In genomic region chr11:44617734-44618586, GRCm38 (mm10) we compare ENCODE assay signal across 8 mouse cellular contexts. TPM values are rescaled to one million over a fixed set of nuclear protein-coding genes. Genes with fewer than 3 reads are reported as not detected.
DNase-seq lines count a peak whose midpoint lies in the region; ATAC-seq and TF ChIP-seq lines count a peak whose summit lies in the region.

No protein-coding gene starts in this region.

- H3K4me1 ChIP-seq in thymus, adult 2 months (replicated peaks; ENCODE audit: control insufficient read depth, insufficient read depth, low read length) = peaks cover 8% of the 10 kb centered on the region
- no peaks in the 10 kb centered on the region for H3K4me1 ChIP-seq in cortical plate, adult 2 months (ENCODE audit: control insufficient read depth, insufficient read depth, low read length)
- no peaks in the 10 kb centered on the region for H3K4me1 ChIP-seq in heart, adult 2 months (ENCODE audit: control insufficient read depth, insufficient read depth, low read length)
- H3K4me1 ChIP-seq in lung, embryonic 14.5 days (ENCODE audit: insufficient read depth) = no peaks in the 10 kb centered on the region

- no peak for TF ChIP-seq POLR2A in thymus, adult 2 months (IDR thresholded peaks at IDR 0.05; ENCODE audit: control insufficient read depth, extremely low read depth, insufficient read depth, low read length, poor library complexity)
- no peak for TF ChIP-seq POLR2A in cortical plate, adult 2 months (IDR thresholded peaks at IDR 0.05; ENCODE audit: extremely low read depth, insufficient read depth, low read length)
- peak; percentile 67 for TF ChIP-seq POLR2A in heart, adult 2 months (IDR thresholded peaks at IDR 0.05; ENCODE audit: insufficient read depth, low read depth, low read length)

- peaks cover 15% of the 10 kb centered on the region for H3K27me3 ChIP-seq in thymus, adult 2 months (ENCODE audit: control insufficient read depth, insufficient read depth, low read length)
- 0 out of 2 replicates have a peak, but pooled peaks cover 1% of the 10 kb centered on the region for H3K27me3 ChIP-seq in heart, adult 2 months (ENCODE audit: control insufficient read depth, insufficient read depth, low read length)
- H3K27me3 ChIP-seq in lung, embryonic 14.5 days (ENCODE audit: insufficient read depth, low read length) = peaks cover 71% of the 10 kb centered on the region

- peak overlapping the region; percentile 39 for H3K4me3 ChIP-seq in thymus, adult 2 months (ENCODE audit: control insufficient read depth, insufficient read depth, low read length)
- peak overlapping the region; percentile 10; the same call in 1 of the 2 replicates for H3K4me3 ChIP-seq in cortical plate, adult 2 months (ENCODE audit: insufficient read depth, low read length)
- peak overlapping the region; percentile 73 for H3K4me3 ChIP-seq in heart, adult 2 months
- peak overlapping the region; percentile 51 for H3K4me3 ChIP-seq in lung, embryonic 14.5 days (ENCODE audit: low read depth, low read length)

- ATAC-seq in lung, embryonic 14.5 days (ENCODE audit: insufficient read depth) = peak; percentile 39

- no peaks in the 10 kb centered on the region for H3K79me2 ChIP-seq in heart, adult 2 months (replicated peaks; ENCODE audit: control insufficient read depth, insufficient read depth, low read length)

- H3K27ac ChIP-seq in thymus, adult 2 months (ENCODE audit: control insufficient read depth, insufficient read depth, low read length) = no peak overlapping the region
- H3K27ac ChIP-seq in cortical plate, adult 2 months (ENCODE audit: insufficient read depth, low read length) = peak overlapping the region; percentile 48
- peak overlapping the region; percentile 98 for H3K27ac ChIP-seq in heart, adult 2 months
- peak overlapping the region; percentile 30; the same call in 1 of the 2 replicates for H3K27ac ChIP-seq in lung, embryonic 14.5 days (ENCODE audit: low read depth)

- peak; percentile 19 for DNase-seq in thymus, adult 2 months
- no peak for DNase-seq in thymus, adult 18-20 months
- peak; percentile 76 to 83 for DNase-seq in heart, adult 2 months
- peak; percentile 56 for DNase-seq in kidney, adult 18-20 months
- peak; percentile 83 for DNase-seq in lung, embryonic 14.5 days
- DNase-seq in retina, embryonic 14.5 days (ENCODE audit: low spot score) = peak; percentile 72
- no peak for DNase-seq in yolk sac, embryonic 10.5 days (ENCODE audit: low spot score)

- WGBS in thymus, adult 2 months = under 1% methylated on average over 55 of the region's 55 CpGs
- WGBS in heart, adult 2 months = 1% methylated on average over 55 of the region's 55 CpGs
- under 1% methylated on average over 55 of the region's 55 CpGs for WGBS in lung, embryonic 14.5 days

- H3K9me3 ChIP-seq in lung, embryonic 14.5 days (ENCODE audit: low read depth, low read length) = peaks cover 5% of the 10 kb centered on the region; the same call in 1 of the 2 replicates

- TF ChIP-seq CTCF in thymus, adult 2 months (IDR thresholded peaks at IDR 0.05; ENCODE audit: borderline replicate concordance, control insufficient read depth, extremely low read depth, insufficient read depth, low read length, poor library complexity) = no peak
- no peak for TF ChIP-seq CTCF in cortical plate, adult 2 months (IDR thresholded peaks at IDR 0.05; ENCODE audit: extremely low read depth, insufficient read depth, low read length)
- TF ChIP-seq CTCF in heart, adult 2 months (IDR thresholded peaks at IDR 0.05) = peak; percentile 16; the same call in 1 of the 2 replicates
- TF ChIP-seq CTCF in lung, embryonic 14.5 days (IDR thresholded peaks at IDR 0.05; ENCODE audit: low read depth) = no peak

- intact Hi-C loops in heart, adult 2 months (cut with DNase I) = loop anchor here (2.0 to 10.0 kb wide), 3 partner anchors 67 to 207 kb away; no protein-coding TSS in a partner anchor

- no peaks in the 10 kb centered on the region for H3K36me3 ChIP-seq in thymus, adult 2 months (ENCODE audit: control insufficient read depth, insufficient read depth, low read length)
- H3K36me3 ChIP-seq in heart, adult 2 months (ENCODE audit: control insufficient read depth, insufficient read depth, low read length) = peaks cover 7% of the 10 kb centered on the region
- no peaks in the 10 kb centered on the region for H3K36me3 ChIP-seq in lung, embryonic 14.5 days (ENCODE audit: insufficient read depth)

- TF ChIP-seq EP300 in heart, adult 2 months (IDR thresholded peaks at IDR 0.05; ENCODE audit: insufficient read depth, low read depth, low read length) = no peak

- H3K4me2 ChIP-seq in lung, embryonic 14.5 days = peak overlapping the region; percentile 80

- H3K9ac ChIP-seq in heart, adult 2 months (ENCODE audit: low read depth, low read length) = peak overlapping the region; percentile 99
- H3K9ac ChIP-seq in lung, embryonic 14.5 days = peak overlapping the region; percentile 58

RNA-seq across cellular contexts. Expression of gene Ebf1, which starts 0.8 kb away (rescaled TPM):
- polyA plus RNA-seq in thymus, adult 2 months (2012; rRNA removed) = 4.4 and 5.0 TPM in 2 replicates
- polyA plus RNA-seq in cortical plate, adult 2 months (2012; rRNA removed) = 3.0 and 3.8 TPM in 2 replicates
- 10 to 100 TPM; 11.4 to 12.2 TPM for total RNA-seq in heart, adult 2 months (2021)
- polyA plus RNA-seq in heart, adult 2 months (2012; rRNA removed) = 13.6 and 16.8 TPM in 2 replicates
- polyA plus RNA-seq in lung, embryonic 14.5 days (2014; fragmentation: Nextera tagmentation; extraction: Ambion mirVana) = 10.4 and 11.6 TPM in 2 replicates

Comparison
In these comparisons a context has a peak if more than half of its experiments do, and no peak if none do; other contexts are left out.
1. DNase-seq: peak in thymus, adult 2 months (single experiment), heart, adult 2 months (2 of 2), kidney, adult 18-20 months (single experiment), lung, embryonic 14.5 days (single experiment) and retina, embryonic 14.5 days (single experiment); none in thymus, adult 18-20 months (0 of 2) and yolk sac, embryonic 10.5 days (single experiment).
2. H3K4me3 ChIP-seq: peak in every context shown above with its lines; median percentile 73 in heart, adult 2 months; 51 in lung, embryonic 14.5 days; 39 in thymus, adult 2 months; 10 in cortical plate, adult 2 months.